ENCODE assay signal across 7 mouse cellular contexts in genomic region chr15:66475941-66476391, GRCm38 (mm10). TPM values are rescaled to one million over a fixed set of nuclear protein-coding genes. Genes with fewer than 3 reads are reported as not detected.
A peak's percentile ranks its signal among the peaks of the same experiment; 100 is the strongest.
DNase-seq lines count a peak whose midpoint lies in the region; ATAC-seq lines count a peak whose summit lies in the region.

No protein-coding gene starts in this region.

- H3K27me3 ChIP-seq in heart, embryonic 16.5 days (ENCODE audit: control insufficient read depth, insufficient read depth, low read length) = no peaks in the 10 kb centered on the region
- no peaks in the 10 kb centered on the region for H3K27me3 ChIP-seq in stomach, embryonic 14.5 days (ENCODE audit: control insufficient read depth, insufficient read depth, low read length)

- 12% methylated on average over 5 of the region's 5 CpGs for WGBS in heart, embryonic 16.5 days
- 12% methylated on average over 5 of the region's 5 CpGs for WGBS in stomach, embryonic 14.5 days

- H3K9me3 ChIP-seq in heart, embryonic 16.5 days (replicated peaks; ENCODE audit: control insufficient read depth, low read length) = no peaks in the 10 kb centered on the region
- H3K9me3 ChIP-seq in stomach, embryonic 14.5 days (ENCODE audit: control insufficient read depth, low read depth, low read length) = no peaks in the 10 kb centered on the region

- peak; percentile 55 for ATAC-seq in heart, embryonic 16.5 days (replicated peaks; ENCODE audit: extremely low read depth, insufficient read depth, low FRiP score)
- peak; percentile 88 for ATAC-seq in megakaryocyte-erythroid progenitor cell, adult 5-6 weeks (replicated peaks; ENCODE audit: low FRiP score, low TSS enrichment, poor library complexity, severe bottlenecking)
- ATAC-seq in stomach, embryonic 14.5 days (ENCODE audit: insufficient number of reproducible peaks, insufficient read depth, low FRiP score, low read depth) = 0 out of 2 replicates have a peak, but pooled peaks have one; percentile 58

- H3K4me2 ChIP-seq in heart, embryonic 16.5 days (ENCODE audit: low read depth, low read length) = peak overlapping the region; percentile 57
- H3K4me2 ChIP-seq in stomach, embryonic 14.5 days (replicated peaks; ENCODE audit: low read depth, low read length) = no peak overlapping the region

- peak overlapping the region; percentile 20; the same call in 1 of the 2 replicates for H3K4me3 ChIP-seq in heart, embryonic 16.5 days (ENCODE audit: low read length)
- H3K4me3 ChIP-seq in stomach, embryonic 14.5 days (ENCODE audit: low read depth, low read length) = no peak overlapping the region

- peak; percentile 57 to 75 for DNase-seq in CD8-positive naive resting alpha-beta T cell, adult 2 months (ENCODE audit: low read depth in 2 of 2, low spot score in 2 of 2)
- DNase-seq in MN1 (ENCODE audit: low spot score) = peak; percentile 53
- DNase-seq in cerebellum, postnatal 25 days = peak; percentile 25 to 50
- DNase-seq in kidney, postnatal 14 days = peak; percentile 21

- H3K36me3 ChIP-seq in heart, embryonic 16.5 days (ENCODE audit: control insufficient read depth, insufficient read depth) = no peaks in the 10 kb centered on the region
- H3K36me3 ChIP-seq in stomach, embryonic 14.5 days (ENCODE audit: control insufficient read depth, insufficient read depth, low read length) = no peaks in the 10 kb centered on the region

- H3K4me1 ChIP-seq in heart, embryonic 16.5 days (ENCODE audit: control insufficient read depth, insufficient read depth, low read length) = peaks cover 3% of the 10 kb centered on the region; the same call in 1 of the 2 replicates
- H3K4me1 ChIP-seq in stomach, embryonic 14.5 days (ENCODE audit: control insufficient read depth, insufficient read depth, low read length) = no peaks in the 10 kb centered on the region

- 0 out of 2 replicates have a peak overlapping the region, but pooled peaks have one; percentile 13 for H3K9ac ChIP-seq in heart, embryonic 16.5 days (ENCODE audit: low read length)
- H3K9ac ChIP-seq in stomach, embryonic 14.5 days (replicated peaks; ENCODE audit: low read depth, low read length) = no peak overlapping the region

- H3K27ac ChIP-seq in heart, embryonic 16.5 days (ENCODE audit: low read length) = no peak overlapping the region
- H3K27ac ChIP-seq in stomach, embryonic 14.5 days (ENCODE audit: low read length) = no peak overlapping the region

RNA-seq across cellular contexts. Expression of gene Lrrc6, which starts 24.7 kb away (rescaled TPM):
- polyA plus RNA-seq in heart, embryonic 16.5 days (2015; fragmentation: Nextera tagmentation; extraction: Ambion mirVana) = 0.29 and 0.32 TPM in 2 replicates
- not detected in 2 replicates for total RNA-seq in megakaryocyte-erythroid progenitor cell, adult 5-6 weeks (2014; fragmentation: Nextera tagmentation)
- not detected in 2 replicates for total RNA-seq in megakaryocyte-erythroid progenitor cell, adult 5-6 weeks (2017)
- 0.11 and 0.16 TPM in 2 replicates for polyA plus RNA-seq in stomach, embryonic 14.5 days (2014; fragmentation: Nextera tagmentation; extraction: Ambion mirVana)
